Mouse (Mus musculus) heart, postnatal 25 days (tissue): ENCODE data around the gene Fut7. TPM values are rescaled to one million over a fixed set of nuclear protein-coding genes. Genes with fewer than 3 reads are reported as not detected.

ENCODE experiments used
- DNase-seq: peaks from one replicate; pipeline ENCODE4 v3.0.0; 2022; ENCODE audit warnings: low spot score
- intact Hi-C: fragments of 180-260 bp; cut with DNase I; formaldehyde crosslinking; loops from one replicate; pipeline ENCODE4 v1.15.1; 2025
- microRNA-seq: library from miRNA; unstranded; fragments of <30 nt; microRNA quantifications from one replicate; pipeline ENCODE4 v1.2.0, GENCODE M21; 2022
- total RNA-seq, 2 experiments: library from RNA; stranded (reverse); gene quantifications; 2 replicates each; pipeline ENCODE4 v1.2.3; 2021

Gene Fut7
- total RNA-seq, 2 experiments from 2014 or later = 0.34 TPM; not detected in 1

DNA sequence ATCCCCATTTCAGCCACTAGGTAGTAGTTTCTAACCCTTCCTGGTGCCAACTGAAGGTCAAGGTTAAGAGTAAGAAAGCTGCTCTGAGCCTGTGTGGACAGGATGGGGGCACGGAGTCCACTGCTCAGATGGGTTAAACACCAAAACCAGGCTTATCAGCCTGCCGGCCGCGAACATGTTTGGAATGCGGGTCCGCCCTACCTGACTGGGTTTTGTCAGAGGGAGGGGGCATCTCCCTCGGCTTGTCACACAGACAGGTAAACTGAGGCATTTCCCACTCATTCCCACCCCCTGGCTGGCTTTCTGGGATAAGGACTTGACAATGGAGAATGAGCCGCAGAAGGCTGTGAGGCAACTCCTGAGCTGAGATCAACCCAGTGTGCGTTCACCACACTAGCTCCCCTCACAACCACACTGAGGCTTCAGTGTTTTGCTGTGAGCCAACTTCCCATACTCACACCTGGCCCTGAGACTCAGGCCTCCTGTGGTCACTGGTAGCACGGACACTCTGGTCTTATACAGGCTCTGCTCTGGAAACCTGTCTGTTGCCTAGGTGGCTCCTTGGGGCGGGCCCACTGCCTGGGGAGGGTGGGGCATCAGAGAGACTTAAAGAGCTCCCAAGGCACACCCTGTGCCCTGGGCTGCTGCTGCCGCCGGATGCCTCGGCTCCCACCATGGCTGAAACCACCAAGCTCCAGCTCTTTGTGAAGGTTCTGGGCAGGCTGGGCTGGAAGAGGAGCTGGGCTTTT lies 33.3 kb downstream of the Fut7 start, which contains the start of gene Clic3:
TSS of gene Clic3 (plus strand) at position 634 of the 749 bp plus-strand sequence.
- no peak for DNase-seq
- intact Hi-C loops = no loop called here

DNA sequence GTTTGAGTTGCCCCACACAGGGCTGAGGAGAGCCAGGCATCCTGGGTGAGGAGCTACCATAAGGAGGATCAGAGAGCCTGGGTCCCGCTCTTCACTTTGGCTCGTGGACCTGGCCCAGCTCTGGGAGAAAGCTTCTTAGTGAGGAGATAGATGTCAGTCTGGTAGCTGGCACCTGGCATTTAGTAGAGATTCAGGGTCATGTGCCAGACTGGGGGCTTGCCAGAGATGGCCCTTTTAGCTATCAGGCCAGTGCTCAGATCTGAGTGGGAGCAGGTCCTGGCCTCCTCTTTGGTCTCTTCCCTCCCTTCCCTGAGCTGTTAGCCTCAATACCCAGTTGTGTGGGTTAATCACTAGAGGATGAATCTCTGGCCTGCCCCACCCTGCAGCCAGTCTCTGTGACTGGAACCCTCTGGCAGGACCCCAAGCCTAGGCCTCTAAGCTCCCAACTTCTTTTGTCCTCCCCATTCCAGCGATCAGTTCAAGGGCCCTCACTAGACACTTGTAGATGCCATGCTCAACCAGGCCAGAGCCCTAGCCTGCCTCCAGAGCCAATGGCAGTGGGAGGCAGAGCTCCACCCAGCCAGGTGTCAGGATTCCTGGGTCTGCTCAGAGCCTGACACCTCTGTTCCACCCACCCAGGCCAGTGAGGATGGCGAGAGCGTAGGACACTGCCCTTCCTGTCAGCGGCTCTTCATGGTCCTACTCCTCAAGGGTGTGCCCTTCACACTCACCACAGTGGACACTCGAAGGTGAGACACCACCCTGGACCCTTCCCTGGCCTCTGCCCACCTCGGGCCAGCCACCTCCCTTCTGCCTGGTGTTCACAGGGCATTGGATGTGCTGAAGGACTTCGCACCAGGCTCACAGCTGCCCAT lies 34.2 kb downstream of the Fut7 start:
- DNase-seq = no peak

DNA sequence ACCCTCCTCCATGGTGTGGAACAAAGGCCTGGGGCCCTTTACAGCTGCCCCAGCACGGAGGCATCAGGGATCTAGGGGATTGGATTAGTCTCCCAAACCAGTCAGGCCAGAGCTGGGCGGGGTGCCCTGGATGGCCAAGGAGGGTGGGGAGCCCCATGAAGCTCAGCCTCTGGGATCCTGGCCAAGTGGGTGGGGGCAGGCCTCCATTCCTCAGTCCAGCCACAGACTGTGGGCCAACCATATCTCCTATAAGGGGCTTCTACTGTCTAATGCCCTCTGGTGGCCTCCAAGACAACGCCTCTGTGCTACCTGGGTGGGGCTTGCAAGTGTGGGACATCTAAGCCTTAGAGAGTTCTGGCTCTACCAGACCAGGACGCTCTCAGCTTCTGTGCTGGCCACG lies 35.8 kb downstream of the Fut7 start:
- intact Hi-C loops = loop anchor here (2.0 kb wide), 1 partner anchor 28 kb away; no protein-coding TSS in a partner anchor
- DNase-seq = peak; percentile 41

More for the DNA sequence above, 34.2 kb downstream of the Fut7 start:
- intact Hi-C loops = no loop called here

DNA sequence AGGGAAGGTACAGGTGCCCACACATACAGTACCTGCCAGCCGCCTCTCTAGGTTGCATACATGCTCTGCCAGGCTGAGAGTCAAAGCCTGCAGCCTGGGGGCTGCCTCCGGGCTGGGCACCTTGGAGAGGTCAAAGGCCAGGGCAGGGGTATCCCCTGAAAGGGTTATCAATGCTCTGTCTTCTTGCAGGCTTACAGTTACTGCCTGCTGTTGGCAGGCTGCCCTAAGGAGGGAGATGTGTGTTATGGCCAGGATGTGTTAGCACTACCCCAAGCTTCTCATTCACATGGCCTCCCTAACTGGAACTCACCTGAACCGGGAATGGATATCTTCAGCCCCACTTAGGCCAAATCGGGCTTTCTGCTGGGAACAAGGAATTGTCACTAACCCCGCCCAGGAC lies 37.1 kb downstream of the Fut7 start:
- DNase-seq = no peak
- intact Hi-C loops = no loop called here

DNA sequence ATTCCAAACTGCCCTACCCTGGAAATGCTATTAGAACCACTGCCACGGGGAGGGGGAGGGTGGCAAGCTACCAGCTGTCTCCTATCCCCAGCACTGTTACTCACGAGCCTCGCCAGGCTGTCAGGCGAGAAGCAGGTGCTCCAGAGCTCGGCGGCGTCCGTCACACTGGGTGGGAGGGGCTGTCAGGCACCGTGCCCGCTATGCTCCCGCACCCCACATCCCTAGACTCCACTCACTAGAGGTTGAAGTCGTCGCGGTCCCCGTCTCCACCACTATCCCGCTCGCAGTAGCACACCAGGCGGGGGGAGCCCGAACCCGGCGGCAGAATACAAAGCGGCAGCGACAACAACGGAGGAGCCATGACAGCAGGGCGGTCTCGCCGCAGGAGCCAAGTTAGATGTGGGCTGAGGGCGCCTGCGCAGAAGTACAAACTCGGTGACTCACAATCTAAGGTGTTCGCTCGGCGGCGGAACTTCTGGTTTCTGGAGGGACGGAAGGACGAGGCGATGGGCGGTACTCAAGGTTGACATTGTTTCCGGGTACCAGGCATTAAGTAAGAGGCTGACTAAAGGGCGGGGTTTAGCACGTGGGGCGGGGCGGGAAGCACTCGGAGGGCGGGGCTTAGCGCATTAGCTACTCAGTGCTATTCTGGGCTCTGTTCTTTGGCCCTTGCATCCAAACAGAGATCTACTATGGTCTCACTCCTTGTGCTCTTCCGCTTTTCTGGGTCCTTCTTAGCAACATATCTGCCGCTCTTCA lies 37.7 kb downstream of the Fut7 start, which contains the start of gene Paxx:
TSS of gene Paxx (minus strand) at position 544 of the 759 bp plus-strand sequence.
- intact Hi-C loops = no loop called here
- peak; percentile 90 for DNase-seq

- DNase-seq = no peak
- intact Hi-C loops = no loop called here
Measured at GRCm38 (mm10) chr2:25461407-25461806, 38.3 kb downstream of the Fut7 start.

DNA sequence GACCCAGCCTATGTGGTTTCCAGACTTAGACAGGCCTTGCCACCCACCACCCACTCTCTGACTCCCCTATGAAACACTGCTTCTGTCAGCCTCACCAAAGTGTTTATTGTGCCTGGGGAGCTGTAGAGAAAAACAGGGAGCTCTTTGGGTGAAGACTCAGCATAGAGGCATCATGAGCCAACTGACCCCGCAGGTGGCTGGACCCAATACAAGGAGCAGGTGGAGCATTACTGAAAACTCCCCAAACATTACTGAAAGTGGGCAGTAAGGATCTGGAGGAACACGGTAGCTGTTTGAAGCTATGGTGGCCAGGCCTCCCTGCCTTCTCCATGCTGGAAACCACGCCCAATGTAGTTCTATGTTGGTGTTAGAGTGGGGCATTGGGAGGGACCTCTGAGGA lies 40.6 kb downstream of the Fut7 start:
- DNase-seq = no peak
- intact Hi-C loops = no loop called here

GRCm38 (mm10) chr2:25465256-25465655 lies 42.2 kb downstream of the Fut7 start:
- DNase-seq = no peak
- intact Hi-C loops = no loop called here

- intact Hi-C loops = no loop called here
- no peak for DNase-seq
Measured at GRCm38 (mm10) chr2:25465816-25466635, 43.0 kb downstream of the Fut7 start.

DNA sequence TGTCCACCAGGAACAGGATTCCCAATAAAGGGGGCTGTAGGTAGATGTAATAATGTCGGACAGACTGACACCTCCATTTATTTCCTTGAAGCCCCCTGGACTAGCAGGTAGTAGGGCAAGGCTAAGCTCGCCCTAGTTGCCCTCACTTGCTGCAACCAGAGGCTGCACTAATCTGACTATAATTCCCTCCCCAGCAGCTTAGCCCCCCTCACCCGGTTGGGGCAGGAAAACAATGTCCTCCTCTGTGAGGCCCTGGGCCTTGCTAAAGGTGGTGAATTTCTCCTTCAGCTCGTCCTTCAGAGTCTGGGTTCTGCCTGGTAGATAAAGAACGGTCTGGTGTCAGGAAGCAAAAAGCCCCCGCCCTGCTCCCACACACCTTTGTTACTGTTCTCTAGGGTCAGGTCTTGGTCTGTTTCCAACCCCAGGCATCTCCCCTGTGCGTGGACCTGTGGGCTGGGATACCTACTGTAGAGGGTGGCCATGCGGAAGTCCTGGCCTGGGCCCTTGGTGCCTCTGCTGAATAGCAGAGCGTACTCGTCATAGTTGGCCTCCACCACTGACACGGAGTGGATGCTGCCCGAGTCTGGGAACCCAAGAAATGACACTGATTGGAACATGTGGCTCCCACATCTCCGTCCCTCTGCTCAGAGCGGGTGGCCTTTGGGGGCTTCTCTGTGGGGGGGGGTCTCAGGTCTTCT lies 44.7 kb downstream of the Fut7 start:
- intact Hi-C loops = no loop called here
- no peak for DNase-seq

DNA sequence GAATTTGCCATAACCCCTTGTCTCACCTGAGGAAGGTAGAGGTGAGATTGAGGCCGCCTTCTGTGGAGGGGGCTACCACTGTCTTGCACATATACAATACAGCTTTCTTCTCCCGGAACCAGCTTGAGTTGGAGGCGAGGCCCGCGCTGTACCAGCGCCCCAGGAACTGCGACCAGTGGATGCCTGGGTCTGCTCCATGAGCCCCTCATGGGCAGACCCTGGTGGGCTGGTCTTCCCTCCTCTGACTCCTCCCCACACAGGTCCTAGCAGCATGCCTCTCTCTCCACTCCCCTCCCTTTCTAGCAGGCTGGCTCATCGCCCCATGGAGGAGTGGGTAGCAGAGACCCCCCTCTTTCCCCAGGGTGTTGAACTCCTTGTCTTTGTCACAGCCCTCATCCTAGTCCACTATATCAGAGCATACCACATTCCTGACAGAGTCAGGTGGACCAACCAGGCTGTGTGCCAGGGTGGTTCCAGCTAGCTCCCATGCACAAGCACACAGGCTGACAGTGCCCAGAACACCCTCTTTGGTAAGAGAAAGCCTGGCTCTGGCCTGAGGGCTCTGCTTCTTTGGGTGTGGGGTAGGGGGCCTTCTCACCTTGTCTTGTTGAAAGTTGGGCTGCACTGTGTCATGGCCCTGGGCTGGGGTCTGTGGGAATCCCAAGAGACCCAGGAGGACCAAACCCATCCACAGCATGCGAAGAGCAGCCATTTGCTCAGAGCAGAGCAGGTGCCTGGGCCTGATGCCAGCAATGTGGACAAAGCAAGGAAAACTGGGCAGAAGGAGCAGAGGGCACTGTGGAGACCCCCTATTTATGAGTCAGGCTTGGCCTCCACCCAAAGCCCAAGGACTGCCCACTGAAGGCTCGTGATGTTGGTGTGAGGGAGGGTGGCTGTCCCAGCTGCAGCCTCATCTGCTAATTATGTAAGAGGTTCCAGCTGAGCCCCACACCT lies 46.2 kb downstream of the Fut7 start:
- no peak for DNase-seq
- intact Hi-C loops = no loop called here

- intact Hi-C loops = no loop called here
- DNase-seq = no peak
Measured at GRCm38 (mm10) chr2:25469969-25470368, 46.9 kb downstream of the Fut7 start, which contains the start of gene Ptgds. Gene Ptgds (minus strand): TSS chr2:25470046.

DNA sequence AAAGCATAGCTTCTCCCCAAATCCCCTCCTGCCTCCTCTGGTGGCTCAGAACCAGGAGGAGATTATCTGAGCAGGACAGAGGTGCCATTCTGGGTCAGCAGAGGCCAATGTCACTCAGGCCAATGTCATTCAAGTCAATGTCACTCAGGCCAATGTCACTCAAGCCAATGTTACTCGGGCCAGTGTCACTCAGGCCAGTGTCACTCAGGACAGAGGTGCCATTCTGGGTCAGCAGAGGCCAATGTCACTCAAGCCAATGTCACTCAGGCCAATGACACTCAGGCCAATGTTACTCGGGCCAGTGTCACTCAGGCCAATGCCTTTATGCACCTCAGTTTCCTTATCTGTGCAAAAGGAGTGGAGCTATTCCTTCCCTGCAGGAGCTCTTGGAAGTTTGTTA lies 49.5 kb downstream of the Fut7 start:
- DNase-seq = no peak
- intact Hi-C loops = no loop called here

Small RNAs within 50 kb of the gene (microRNA-seq; reads per million reads assigned to microRNA genes)
- 1.1 reads per million for gene Mir3087

Other genes with a start within 250 kb of the Fut7 start
- 10 to 100 TPM in 1 of 2 experiments, 1 to 10 TPM in 1; 7.2 to 11.5 TPM for gene Nrarp, start 242.5 kb upstream of the Fut7 start, total RNA-seq
- gene Tor4a, start 226.4 kb upstream of the Fut7 start, total RNA-seq = 1 to 10 TPM; 4.1 to 4.2 TPM
- 10 to 100 TPM; 36.1 to 40.6 TPM for gene Nelfb, start 211.8 kb upstream of the Fut7 start, total RNA-seq
- gene Stpg3, start 208.6 kb upstream of the Fut7 start, total RNA-seq = not detected
- not detected for gene Fam166a, start 204.5 kb upstream of the Fut7 start, total RNA-seq
- 100 to 1,000 TPM; 258 to 313 TPM for gene Tubb4b, start 198.6 kb upstream of the Fut7 start, total RNA-seq
- gene Slc34a3, start 188.9 kb upstream of the Fut7 start, total RNA-seq = not detected
- gene Rnf224, start 186.5 kb upstream of the Fut7 start, total RNA-seq = not detected
- under 1 TPM in 1 of 2 experiments, not detected in 1; 0.53 TPM for gene Rnf208, start 181.0 kb upstream of the Fut7 start, total RNA-seq
- gene Cysrt1, start 180.8 kb upstream of the Fut7 start, total RNA-seq = not detected
- gene AL732309.1, start 176.4 kb upstream of the Fut7 start, total RNA-seq = 1 to 10 TPM; 1.5 to 1.7 TPM
- gene Tmem203, start 167.8 kb upstream of the Fut7 start, total RNA-seq = 10 to 100 TPM; 12.6 to 13.2 TPM
- 1 to 10 TPM; 3.6 to 6.0 TPM for gene Tprn, start 160.6 kb upstream of the Fut7 start, total RNA-seq
- gene Ssna1, start 150.8 kb upstream of the Fut7 start, total RNA-seq = 10 to 100 TPM; 36.7 to 40.5 TPM
- gene Anapc2, start 150.8 kb upstream of the Fut7 start, total RNA-seq = 10 to 100 TPM; 38.4 to 40.7 TPM
- not detected for gene Tmem210, start 135.1 kb upstream of the Fut7 start, total RNA-seq
- not detected for gene Lrrc26, start 133.4 kb upstream of the Fut7 start, total RNA-seq
- gene Grin1, start 104.1 kb upstream of the Fut7 start, total RNA-seq = not detected
- gene Man1b1, start 90.9 kb upstream of the Fut7 start, total RNA-seq = 10 to 100 TPM; 18.0 to 20.9 TPM
- gene Dpp7, start 66.9 kb upstream of the Fut7 start, total RNA-seq = 1 to 10 TPM; 3.0 to 3.4 TPM
- gene Uap1l1, start 57.6 kb upstream of the Fut7 start, total RNA-seq = 1 to 10 TPM; 4.0 to 6.1 TPM
- gene Sapcd2, start 50.9 kb upstream of the Fut7 start, total RNA-seq = under 1 TPM; 0.16 to 0.50 TPM
- gene Entpd2, start 27.4 kb upstream of the Fut7 start, total RNA-seq = 10 to 100 TPM; 10.8 to 13.9 TPM
- 10 to 100 TPM; 25.1 to 27.7 TPM for gene Npdc1, start 23.9 kb upstream of the Fut7 start, total RNA-seq
- gene Abca2, start 5.4 kb downstream of the Fut7 start, total RNA-seq = 10 to 100 TPM; 31.2 to 36.2 TPM
- gene Clic3, start 33.6 kb downstream of the Fut7 start, total RNA-seq = 1 to 10 TPM; 2.4 to 3.6 TPM
- gene Paxx, start 37.8 kb downstream of the Fut7 start, total RNA-seq = 10 to 100 TPM; 17.4 to 20.8 TPM
- 100 to 1,000 TPM; 117 to 160 TPM for gene Ptgds, start 46.8 kb downstream of the Fut7 start, total RNA-seq
- gene Lcn12, start 70.6 kb downstream of the Fut7 start, total RNA-seq = not detected
- 10 to 100 TPM; 85.7 to 91.2 TPM for gene Fbxw5, start 77.5 kb downstream of the Fut7 start, total RNA-seq
- gene C8g, start 78.5 kb downstream of the Fut7 start, total RNA-seq = under 1 TPM; 0.73 to 0.75 TPM
- gene Traf2, start 123.7 kb downstream of the Fut7 start, total RNA-seq = 10 to 100 TPM; 15.4 to 17.3 TPM
- gene Edf1, start 134.6 kb downstream of the Fut7 start, total RNA-seq = 100 to 1,000 TPM; 209 to 218 TPM
- 1 to 10 TPM; 1.3 to 3.2 TPM for gene Mamdc4, start 151.6 kb downstream of the Fut7 start, total RNA-seq
- 10 to 100 TPM; 63.0 to 70.0 TPM for gene Phpt1, start 152.0 kb downstream of the Fut7 start, total RNA-seq
- gene Ajm1, start 158.5 kb downstream of the Fut7 start, total RNA-seq = under 1 TPM; 0.08 to 0.10 TPM
- gene Rabl6, start 185.3 kb downstream of the Fut7 start, total RNA-seq = 10 to 100 TPM; 61.8 to 66.1 TPM
- gene Ccdc183, start 194.4 kb downstream of the Fut7 start, total RNA-seq = not detected
- 10 to 100 TPM; 27.9 to 31.6 TPM for gene Tmem141, start 198.7 kb downstream of the Fut7 start, total RNA-seq
- 1 to 10 TPM; 4.8 to 5.8 TPM for gene Fcna, start 204.8 kb downstream of the Fut7 start, total RNA-seq
- under 1 TPM; 0.73 to 0.99 TPM for gene Lcn8, start 229.9 kb downstream of the Fut7 start, total RNA-seq
- gene Lcn5, start 234.7 kb downstream of the Fut7 start, total RNA-seq = not detected